In the genomic region with DNA sequence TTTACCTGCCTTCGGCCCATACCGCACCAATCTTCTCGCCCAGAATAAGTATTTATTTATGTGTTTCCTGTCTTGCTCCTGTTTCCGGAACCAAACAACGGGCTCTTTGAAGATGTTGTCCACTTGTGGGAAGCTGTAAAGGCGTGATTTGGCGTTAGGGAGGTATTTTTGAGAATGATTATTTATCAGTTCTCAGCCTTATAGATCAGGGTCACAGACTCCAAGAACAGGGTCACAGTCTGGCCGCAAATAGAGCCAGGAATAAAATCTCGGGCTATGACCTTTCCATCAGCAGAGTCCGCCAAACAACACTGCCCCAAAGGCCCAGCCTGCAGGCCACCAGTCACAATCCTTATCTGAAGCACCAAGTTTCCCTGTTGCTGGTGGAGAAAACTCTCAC, we compare ENCODE assay signal across 9 mouse cellular contexts. TPM values are rescaled to one million over a fixed set of nuclear protein-coding genes. Genes with fewer than 3 reads are reported as not detected.
DNase-seq lines count a peak whose midpoint lies in the region; ATAC-seq and TF ChIP-seq lines count a peak whose summit lies in the region.
"Had no signal": no experiment of that assay in that cellular context is flagged by ENCODE, and none has a peak within 500 bp of the region (broad histone marks: within the 10 kb centered on the region; RNA-seq: fewer than 3 reads in every experiment).

A gene (plus strand): TSS at position 301 of the 400 bp plus-strand sequence.

- peaks cover 56% of the 10 kb centered on the region for H3K27me3 ChIP-seq in heart, embryonic 14.5 days (ENCODE audit: control insufficient read depth, insufficient read depth, low read length)
- H3K27me3 ChIP-seq in forebrain, embryonic 15.5 days, result peaks cover 50% of the 10 kb centered on the region
- H3K27me3 ChIP-seq in liver, embryonic 13.5 days, result peaks cover 50% of the 10 kb centered on the region

- in situ Hi-C loops in ES-E14 (cut with MboI; ENCODE audit: low sequenced_read_pairs in 2 of 2, unreplicated experiment in 2 of 2), result no loop called here

- no peaks in the 10 kb centered on the region for H3K9me3 ChIP-seq in heart, embryonic 14.5 days (ENCODE audit: control insufficient read depth, low read length)
- no peaks in the 10 kb centered on the region for H3K9me3 ChIP-seq in ES-E14 (ENCODE audit: control insufficient read depth, insufficient read depth, low read depth, low read length)
- no peaks in the 10 kb centered on the region for H3K9me3 ChIP-seq in forebrain, embryonic 15.5 days
- H3K9me3 ChIP-seq in liver, embryonic 13.5 days (replicated peaks), result no peaks in the 10 kb centered on the region

- ATAC-seq in heart, embryonic 14.5 days (ENCODE audit: insufficient number of reproducible peaks, insufficient read depth, low FRiP score, low read depth), result no peak
- ATAC-seq in forebrain, embryonic 15.5 days (replicated peaks), result no peak
- ATAC-seq in liver, embryonic 13.5 days (ENCODE audit: low read depth), result no peak

- no peaks in the 10 kb centered on the region for H3K36me3 ChIP-seq in heart, embryonic 14.5 days (ENCODE audit: control insufficient read depth, insufficient read depth, low read length)
- no peaks in the 10 kb centered on the region for H3K36me3 ChIP-seq in ES-E14 (ENCODE audit: control insufficient read depth, insufficient read depth, low read length, poor library complexity, severe bottlenecking)
- no peaks in the 10 kb centered on the region for H3K36me3 ChIP-seq in forebrain, embryonic 15.5 days
- H3K36me3 ChIP-seq in liver, embryonic 13.5 days, result no peaks in the 10 kb centered on the region

- H3K4me2 ChIP-seq in heart, embryonic 14.5 days (ENCODE audit: low read length), result peak within 1 kb of the TSS; percentile 78
- peak within 1 kb of the TSS; percentile 56 for H3K4me2 ChIP-seq in forebrain, embryonic 15.5 days (replicated peaks)
- 0 out of 2 replicates have a peak within 1 kb of the TSS, but pooled peaks have one; percentile 19 for H3K4me2 ChIP-seq in liver, embryonic 13.5 days

- DNase-seq in heart, adult 18-20 months, result no peak
- DNase-seq in ES-E14 (ENCODE audit: low read depth, low spot score), result no peak
- DNase-seq in liver, embryonic 13.5 days, result no peak
- no peak for DNase-seq in c-Kit-positive CD71-positive TER-119-positive erythroid progenitor cells, embryonic 14.5 days (ENCODE audit: low spot score)
- DNase-seq in left cerebral cortex, adult 9 months (ENCODE audit: low spot score in 2 of 2), result no peak
- DNase-seq in adrenal gland, adult 8-10 months, result no peak
- DNase-seq: thymus, adult 2 months had no signal

- 59% methylated on average over 10 of the region's 10 CpGs for WGBS in heart, embryonic 14.5 days
- 76% methylated on average over 10 of the region's 10 CpGs for WGBS in forebrain, embryonic 15.5 days
- WGBS in liver, embryonic 13.5 days (ENCODE audit: insufficient replicate concordance), result 45% methylated on average over 10 of the region's 10 CpGs

- H3K4me1 ChIP-seq in heart, embryonic 14.5 days (ENCODE audit: control insufficient read depth in 2 of 2, insufficient read depth in 2 of 2, low read length in 2 of 2), result peaks cover 0 to 7% of the 10 kb centered on the region in 2 experiments; a peak in 3 of 4 replicates
- peaks cover 0 to 2% of the 10 kb centered on the region in 2 experiments; a peak in 1 of 4 replicates for H3K4me1 ChIP-seq in ES-E14 (ENCODE audit: control insufficient read depth in 2 of 2, insufficient read depth in 2 of 2, low read length in 2 of 2, poor library complexity in 1 of 2)
- H3K4me1 ChIP-seq in forebrain, embryonic 15.5 days, result peaks cover 12% of the 10 kb centered on the region
- H3K4me1 ChIP-seq in liver, embryonic 13.5 days (replicated peaks), result no peaks in the 10 kb centered on the region

- peak within 1 kb of the TSS; percentile 56; the same call in 1 of the 2 replicates for H3K9ac ChIP-seq in heart, embryonic 14.5 days (ENCODE audit: low read length)
- peak within 1 kb of the TSS; percentile 12; the same call in 1 of the 2 replicates for H3K9ac ChIP-seq in ES-E14 (ENCODE audit: insufficient read depth, low read depth, low read length, poor library complexity, severe bottlenecking)
- no peak within 1 kb of the TSS for H3K9ac ChIP-seq in forebrain, embryonic 15.5 days (replicated peaks)
- no peak within 1 kb of the TSS for H3K9ac ChIP-seq in liver, embryonic 13.5 days

- H3K4me3 ChIP-seq in heart, embryonic 14.5 days (ENCODE audit: control insufficient read depth in 1 of 2, insufficient read depth in 1 of 2, low read depth in 1 of 2, low read length in 2 of 2), result peak within 1 kb of the TSS; percentile 41 to 43
- peak within 1 kb of the TSS; percentile 56 for H3K4me3 ChIP-seq in ES-E14 (ENCODE audit: insufficient read depth in 1 of 2, low read depth in 1 of 2, low read length in 2 of 2, poor library complexity in 1 of 2, severe bottlenecking in 1 of 2)
- H3K4me3 ChIP-seq in forebrain, embryonic 15.5 days, result peak within 1 kb of the TSS; percentile 36
- H3K4me3 ChIP-seq in liver, embryonic 13.5 days (replicated peaks), result no peak within 1 kb of the TSS; the same call in 1 of the 2 replicates

- H3K27ac ChIP-seq in heart, embryonic 14.5 days (replicated peaks in 1 of 2; ENCODE audit: control insufficient read depth in 1 of 2, insufficient read depth in 1 of 2, low read depth in 2 of 2, low read length in 2 of 2), result no peak within 1 kb of the TSS
- no peak within 1 kb of the TSS for H3K27ac ChIP-seq in ES-E14 (ENCODE audit: insufficient read depth, low read depth, low read length, poor library complexity, severe bottlenecking)
- H3K27ac ChIP-seq in forebrain, embryonic 15.5 days (replicated peaks), result no peak within 1 kb of the TSS
- no peak within 1 kb of the TSS for H3K27ac ChIP-seq in liver, embryonic 13.5 days

TF ChIP-seq in ES-E14, 5 proteins besides CTCF, POLR2A, EP300 and RAD21:
- TF ChIP-seq CHD2 (IDR thresholded peaks at IDR 0.05; ENCODE audit: low read depth, low read length) (no peak), ZC3H11A (IDR thresholded peaks at IDR 0.05; ENCODE audit: borderline replicate concordance, low read depth, low read length) (no peak), MAFK (IDR thresholded peaks at IDR 0.05; ENCODE audit: insufficient read depth, low read depth, low read length) (no peak), HCFC1 (IDR thresholded peaks at IDR 0.05; ENCODE audit: borderline replicate concordance, insufficient read depth, low read length) (no peak), ZNF384 (IDR thresholded peaks at IDR 0.05; ENCODE audit: low read depth, low read length) (no peak)

RNA-seq across cellular contexts. Expression of the gene that starts here (rescaled TPM):
- not detected in 2 replicates for polyA plus RNA-seq in heart, embryonic 14.5 days (2014; fragmentation: Nextera tagmentation; extraction: Ambion mirVana)
- total RNA-seq in heart, adult 18-20 months (2021), result under 1 TPM; 0.07 to 0.13 TPM
- 0.05 and 0.62 TPM in 2 replicates for total RNA-seq in ES-E14 (2012; rRNA removed)
- 0.03 TPM in 1 of 2 replicates, not detected in the other for polyA plus RNA-seq in forebrain, embryonic 15.5 days (2015; fragmentation: Nextera tagmentation; extraction: Ambion mirVana)
- polyA plus RNA-seq in liver, embryonic 13.5 days (2015; fragmentation: Nextera tagmentation; extraction: Ambion mirVana), result not detected in 2 replicates
- total RNA-seq in adrenal gland, adult 8-10 months (2022), result 10 to 100 TPM in 2 of 4 experiments, 1 to 10 TPM in 2; 6.0 to 27.5 (median 12.8) TPM

Comparison
In these comparisons a context has a peak if more than half of its experiments do, and no peak if none do; other contexts are left out.
1. H3K4me2 ChIP-seq: peak in every context shown above with its lines; median percentile 78 in heart, embryonic 14.5 days; 56 in forebrain, embryonic 15.5 days; 19 in liver, embryonic 13.5 days.
2. H3K9ac ChIP-seq: peak in heart, embryonic 14.5 days (single experiment) and ES-E14 (single experiment); none in forebrain, embryonic 15.5 days (single experiment) and liver, embryonic 13.5 days (single experiment).